Mouse (Mus musculus) testis, adult 2 months (tissue): ENCODE measurements around the gene Ppp1r37. TPM values are rescaled to one million over a fixed set of nuclear protein-coding genes. Genes with fewer than 3 reads are reported as not detected.

ENCODE experiments used
- H3K27ac ChIP-seq: fragments of 200-500 bp; 2 replicates; pipeline ENCODE4 v1.5.1; 2012; ENCODE audit warnings: low read depth, low read length; ENCODE audit not compliant: control insufficient read depth, insufficient read depth
- H3K27me3 ChIP-seq: fragments of 200-500 bp; 2 replicates; pipeline ENCODE4 v1.6.1; 2012; ENCODE audit warnings: mild to moderate bottlenecking, low read length, moderate library complexity; ENCODE audit not compliant: control insufficient read depth, insufficient read depth
- H3K36me3 ChIP-seq: fragments of 200-500 bp; 2 replicates; pipeline ENCODE4 v1.6.1; 2012; ENCODE audit warnings: mild to moderate bottlenecking, low read length; ENCODE audit not compliant: control insufficient read depth, insufficient read depth
- H3K4me1 ChIP-seq: fragments of 200-500 bp; 2 replicates; pipeline ENCODE4 v1.6.1; 2012; ENCODE audit warnings: low read length; ENCODE audit not compliant: control insufficient read depth, insufficient read depth
- H3K4me3 ChIP-seq: fragments of 200-500 bp; 2 replicates; pipeline ENCODE4 v1.5.1; 2012; ENCODE audit warnings: low read depth, mild to moderate bottlenecking, low read length, moderate library complexity, mixed read lengths; ENCODE audit not compliant: control insufficient read depth
- CTCF ChIP-seq: fragments of 200-500 bp; IDR thresholded peaks from 2 replicates; pipeline ENCODE4 v1.5.1; 2012; ENCODE audit warnings: low read depth, mild to moderate bottlenecking, inconsistent platforms, low read length, moderate library complexity; ENCODE audit not compliant: control insufficient read depth, insufficient read depth, insufficient replicate concordance
- POLR2A ChIP-seq: fragments of 200-500 bp; IDR thresholded peaks from 2 replicates; pipeline ENCODE4 v1.6.1; 2012; ENCODE audit warnings: low read depth, mild to moderate bottlenecking, inconsistent platforms, low read length, moderate library complexity; ENCODE audit not compliant: control insufficient read depth
- polyA plus RNA-seq: library from polyadenylated mRNA; depleted of rRNA; stranded (reverse); fragments of >200 nt; gene quantifications from 2 replicates; pipeline ENCODE4 v1.2.3, GENCODE M21; 2012; rRNA removed

Ppp1r37 gene
- polyA plus RNA-seq, 1 experiment, result 37.3 TPM

DNA sequence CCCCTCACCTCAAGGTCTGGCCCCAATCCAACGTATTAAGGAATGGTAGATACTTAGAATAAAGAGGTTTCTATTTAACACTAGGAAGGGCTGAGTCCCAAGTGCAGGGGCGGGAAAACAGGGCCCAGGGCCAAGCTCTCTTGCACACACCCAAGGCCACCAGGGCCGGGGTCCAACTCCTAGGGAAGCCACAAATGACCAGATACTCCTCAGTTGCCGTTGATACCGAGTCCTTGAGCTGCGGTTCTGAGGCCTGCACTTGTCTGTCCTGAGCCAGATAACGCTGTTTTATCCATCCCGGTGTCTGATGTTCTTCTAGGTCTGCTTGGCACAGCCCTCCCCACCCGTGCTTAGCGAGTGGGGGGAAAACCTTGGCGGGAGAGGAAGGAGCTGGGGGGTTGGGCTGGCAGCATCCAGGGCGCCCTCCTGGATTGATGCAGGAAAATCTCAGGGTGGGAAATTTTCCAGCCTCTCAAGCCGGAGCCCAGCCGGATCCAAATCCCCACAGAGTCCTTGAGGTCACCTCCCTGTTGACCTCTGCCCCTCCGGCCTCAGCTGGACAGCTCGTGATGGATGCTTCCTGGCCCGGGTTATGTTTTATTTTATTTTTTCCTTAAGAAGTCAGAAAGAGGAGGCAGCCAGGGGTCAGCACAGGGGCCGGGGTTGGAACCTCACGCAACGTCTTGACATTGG, 67.2 kb downstream of the Ppp1r37 start:
- TF ChIP-seq POLR2A (no peak), CTCF (no peak)
- Histone ChIP-seq H3K36me3 (no peaks in the 10 kb centered on the region), H3K27ac (peak overlapping the region; percentile 74), H3K4me1 (peaks cover 17% of the 10 kb centered on the region), H3K4me3 (no peak overlapping the region), H3K27me3 (no peaks in the 10 kb centered on the region)

DNA sequence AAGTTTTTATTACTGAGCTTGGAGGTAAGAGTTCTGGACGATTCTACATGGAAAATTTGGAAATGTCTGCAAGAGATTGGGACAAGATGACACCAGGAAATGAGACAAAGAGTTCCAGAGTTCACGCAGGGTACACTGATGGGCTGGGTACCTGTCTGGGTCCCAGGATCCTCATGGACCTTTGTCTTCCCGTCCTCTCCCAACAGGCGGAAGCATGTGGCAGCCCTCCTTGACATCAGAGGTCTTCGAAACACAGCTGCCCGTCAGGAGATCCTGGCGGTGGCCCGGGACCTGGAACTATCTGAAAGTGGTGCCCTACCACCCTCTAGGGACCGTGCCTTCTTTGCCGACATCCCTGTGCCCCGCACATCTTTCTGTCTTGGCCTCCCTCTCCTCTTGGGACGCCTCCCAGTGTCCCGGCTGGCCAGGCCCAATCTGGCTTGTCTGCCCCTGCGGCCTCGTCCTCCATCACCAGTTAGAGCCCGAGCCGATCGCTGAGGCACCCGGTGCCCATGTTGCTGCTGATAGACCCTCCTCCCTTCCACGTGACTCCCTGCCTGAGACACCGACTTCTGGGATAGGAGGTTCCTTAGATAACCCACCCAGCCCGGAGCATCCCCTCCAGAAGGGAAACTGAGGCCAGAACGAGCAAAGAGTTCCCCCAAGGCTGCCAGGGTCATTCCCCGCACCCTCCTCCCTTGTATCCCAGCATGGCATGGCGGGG, 68.0 kb downstream of the Ppp1r37 start:
- no peaks in the 10 kb centered on the region for H3K36me3 ChIP-seq
- peaks cover 17% of the 10 kb centered on the region for H3K4me1 ChIP-seq
- no peaks in the 10 kb centered on the region for H3K27me3 ChIP-seq
- H3K27ac ChIP-seq, result 0 out of 2 replicates have a peak overlapping the region, but pooled peaks have one; percentile 8
- no peak overlapping the region for H3K4me3 ChIP-seq
- TF ChIP-seq POLR2A (no peak), CTCF (no peak)

DNA sequence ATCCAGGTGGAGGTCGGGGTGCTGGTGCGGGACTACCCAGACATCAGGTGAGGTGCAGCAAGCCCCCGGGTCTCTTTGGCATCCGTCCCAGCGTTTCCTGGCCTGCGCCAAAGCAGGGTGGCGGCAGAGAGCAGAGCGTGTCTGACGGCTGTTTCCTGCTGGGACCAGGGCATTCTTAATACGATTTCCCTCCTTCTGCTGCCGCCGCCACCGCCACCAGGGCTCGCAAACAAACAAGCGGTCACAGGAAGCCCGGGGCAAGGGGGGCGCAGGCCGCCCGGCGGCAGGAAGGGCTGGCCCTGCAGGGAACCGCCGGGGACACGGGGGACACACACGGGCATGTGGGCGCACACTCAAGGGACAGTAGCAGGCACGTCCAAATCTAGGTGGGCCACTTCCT, 71.1 kb downstream of the Ppp1r37 start:
- peaks cover 21% of the 10 kb centered on the region for H3K4me1 ChIP-seq
- H3K27ac ChIP-seq, result peak overlapping the region; percentile 71
- H3K27me3 ChIP-seq, result no peaks in the 10 kb centered on the region
- TF ChIP-seq POLR2A, result no peak
- TF ChIP-seq CTCF, result no peak
- no peaks in the 10 kb centered on the region for H3K36me3 ChIP-seq
- H3K4me3 ChIP-seq, result no peak overlapping the region

DNA sequence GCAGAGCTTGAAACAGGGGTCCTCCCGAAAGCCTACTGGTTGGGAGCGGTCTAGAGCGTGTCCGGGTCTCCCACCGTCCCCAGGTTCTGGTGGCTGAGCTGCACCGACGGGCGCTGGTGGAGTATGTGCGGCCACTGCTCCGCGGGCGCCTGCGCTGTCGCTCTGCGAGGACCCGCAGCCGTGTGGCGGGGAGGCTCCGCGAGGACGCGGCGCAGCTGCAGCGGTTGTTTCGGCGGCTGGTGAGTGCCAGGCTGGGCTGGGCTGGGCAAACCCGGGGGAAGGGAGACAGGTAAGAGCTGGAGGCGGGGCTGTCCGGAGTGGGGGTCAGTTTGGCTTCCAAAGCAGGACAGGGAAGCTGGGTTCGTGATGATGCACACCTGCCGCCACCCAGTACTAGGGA, 73.4 kb downstream of the Ppp1r37 start:
- Histone ChIP-seq H3K27ac (peak overlapping the region; percentile 15), H3K36me3 (no peaks in the 10 kb centered on the region), H3K4me1 (peaks cover 6% of the 10 kb centered on the region), H3K4me3 (peak overlapping the region; percentile 60), H3K27me3 (no peaks in the 10 kb centered on the region)
- TF ChIP-seq POLR2A (no peak), CTCF (no peak)

DNA sequence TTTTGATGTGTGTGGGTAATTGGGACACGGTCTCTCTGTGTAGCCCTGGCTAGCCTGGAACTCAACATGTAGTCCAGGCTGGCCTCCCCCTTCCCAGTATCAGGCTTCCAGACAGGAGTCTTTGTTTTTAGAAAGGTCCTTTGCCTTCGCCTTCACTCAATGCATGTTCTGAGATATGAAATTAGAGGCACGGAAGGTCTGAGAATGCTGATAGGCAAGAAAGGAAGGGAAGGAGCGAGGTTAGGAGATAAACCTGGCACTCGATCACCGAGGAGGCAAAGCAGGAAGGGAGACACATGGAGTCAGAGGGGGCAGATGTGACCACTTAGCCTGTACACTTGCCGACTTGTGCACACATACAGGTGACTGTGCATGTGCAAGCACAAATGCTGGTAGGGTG, 76.3 kb downstream of the Ppp1r37 start:
- no peak for TF ChIP-seq POLR2A
- no peak for TF ChIP-seq CTCF
- Histone ChIP-seq H3K4me1 (peaks cover 6% of the 10 kb centered on the region), H3K4me3 (no peak overlapping the region), H3K27me3 (no peaks in the 10 kb centered on the region), H3K36me3 (no peaks in the 10 kb centered on the region), H3K27ac (no peak overlapping the region)

DNA sequence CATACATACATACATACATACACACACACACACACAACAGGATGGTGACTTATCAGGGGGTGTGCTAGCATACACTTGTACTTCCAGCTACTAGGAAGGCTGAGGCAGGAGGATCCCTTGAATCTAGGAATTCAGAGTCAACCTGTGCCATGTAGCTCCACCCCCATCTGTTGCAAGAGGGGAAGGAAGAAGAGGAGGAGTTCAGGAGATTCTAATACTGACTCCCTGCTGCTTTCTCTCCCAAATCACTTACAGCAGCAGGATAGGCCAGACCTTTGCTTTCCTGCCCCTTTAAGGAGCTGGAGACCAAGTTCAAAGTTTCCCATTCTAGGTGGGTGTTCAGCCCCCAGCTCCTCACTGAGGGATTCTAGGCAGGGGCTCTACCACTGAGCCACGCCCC, 77.4 kb downstream of the Ppp1r37 start:
- Histone ChIP-seq H3K4me1 (peaks cover 12% of the 10 kb centered on the region), H3K36me3 (no peaks in the 10 kb centered on the region), H3K27me3 (no peaks in the 10 kb centered on the region), H3K27ac (no peak overlapping the region), H3K4me3 (no peak overlapping the region)
- no peak for TF ChIP-seq CTCF
- no peak for TF ChIP-seq POLR2A

DNA sequence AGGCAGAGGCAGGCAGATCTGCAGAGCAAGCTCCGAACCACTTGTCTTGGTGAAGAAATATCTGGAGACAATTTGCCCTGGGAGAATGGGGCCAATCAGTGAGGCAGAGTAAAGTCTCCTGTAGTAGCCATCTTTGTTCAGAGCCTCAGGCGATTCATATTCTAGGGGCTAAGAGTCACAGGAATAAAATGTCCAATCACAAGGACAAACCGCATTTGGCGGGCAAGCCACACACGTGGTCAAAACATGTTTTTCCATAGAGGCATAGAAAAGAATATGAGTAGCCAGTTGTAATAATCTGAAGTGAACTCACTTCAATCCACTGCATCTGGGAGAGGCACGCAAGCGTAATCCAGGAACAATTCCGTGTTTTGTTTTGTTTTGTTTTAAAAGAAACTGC, 79.6 kb downstream of the Ppp1r37 start:
- H3K4me3 ChIP-seq, result no peak overlapping the region

More for the DNA sequence above, 79.6 kb downstream of the Ppp1r37 start:
- TF ChIP-seq POLR2A (no peak), CTCF (no peak)
- no peak overlapping the region for H3K27ac ChIP-seq
- no peaks in the 10 kb centered on the region for H3K36me3 ChIP-seq
- peaks cover 10% of the 10 kb centered on the region; the same call in 1 of the 2 replicates for H3K4me1 ChIP-seq
- no peaks in the 10 kb centered on the region for H3K27me3 ChIP-seq

Other genes with a start within 250 kb of the Ppp1r37 start
- gene Ercc1, start 218.3 kb downstream of the Ppp1r37 start, polyA plus RNA-seq, result 50.1 and 66.6 TPM in 2 replicates
- gene Cd3eap, start 203.6 kb downstream of the Ppp1r37 start, polyA plus RNA-seq, result 2.8 and 3.2 TPM in 2 replicates
- gene Ppp1r13l, start 203.3 kb downstream of the Ppp1r37 start, polyA plus RNA-seq, result 49.5 and 71.4 TPM in 2 replicates
- gene Ercc2, start 181.1 kb downstream of the Ppp1r37 start, polyA plus RNA-seq, result 50.6 and 53.3 TPM in 2 replicates
- gene Klc3, start 159.0 kb downstream of the Ppp1r37 start, polyA plus RNA-seq, result 33.3 and 39.9 TPM in 2 replicates
- gene Ckm, start 158.3 kb downstream of the Ppp1r37 start, polyA plus RNA-seq, result 2.4 and 8.7 TPM in 2 replicates
- 13.2 and 14.1 TPM in 2 replicates for gene Mark4, start 104.3 kb downstream of the Ppp1r37 start, polyA plus RNA-seq
- 26.1 and 27.2 TPM in 2 replicates for gene Exoc3l2, start 99.7 kb downstream of the Ppp1r37 start, polyA plus RNA-seq
- 3.0 and 3.7 TPM in 2 replicates for gene Bloc1s3, start 54.7 kb downstream of the Ppp1r37 start, polyA plus RNA-seq
- gene Trappc6a, start 54.7 kb downstream of the Ppp1r37 start, polyA plus RNA-seq, result 61.1 and 62.1 TPM in 2 replicates
- 5.6 and 6.9 TPM in 2 replicates for gene Nkpd1, start 45.2 kb downstream of the Ppp1r37 start, polyA plus RNA-seq
- gene Zfp296, start 14.2 kb upstream of the Ppp1r37 start, polyA plus RNA-seq, result 7.0 and 10.5 TPM in 2 replicates
- 64.1 and 68.2 TPM in 2 replicates for gene Gemin7, start 14.5 kb upstream of the Ppp1r37 start, polyA plus RNA-seq
- 93.7 and 99.3 TPM in 2 replicates for gene Clasrp, start 41.4 kb upstream of the Ppp1r37 start, polyA plus RNA-seq
- 4.1 and 5.1 TPM in 2 replicates for gene Relb, start 66.4 kb upstream of the Ppp1r37 start, polyA plus RNA-seq
- 81.1 and 85.6 TPM in 2 replicates for gene Clptm1, start 102.0 kb upstream of the Ppp1r37 start, polyA plus RNA-seq
- 0.38 and 0.47 TPM in 2 replicates for gene Apoc2, start 114.9 kb upstream of the Ppp1r37 start, polyA plus RNA-seq
- not detected in 2 replicates for gene Gm44805, start 118.3 kb upstream of the Ppp1r37 start, polyA plus RNA-seq
- gene Apoc4, start 118.4 kb upstream of the Ppp1r37 start, polyA plus RNA-seq, result not detected in 2 replicates
- gene Apoc1, start 129.6 kb upstream of the Ppp1r37 start, polyA plus RNA-seq, result 17.3 and 21.1 TPM in 2 replicates
- gene Apoe, start 136.1 kb upstream of the Ppp1r37 start, polyA plus RNA-seq, result 122 and 180 TPM in 2 replicates
- 36.8 and 38.3 TPM in 2 replicates for gene Tomm40, start 152.4 kb upstream of the Ppp1r37 start, polyA plus RNA-seq
- gene Nectin2, start 187.4 kb upstream of the Ppp1r37 start, polyA plus RNA-seq, result 69.1 and 71.8 TPM in 2 replicates
- gene Bcam, start 207.9 kb upstream of the Ppp1r37 start, polyA plus RNA-seq, result 4.5 and 7.5 TPM in 2 replicates
- gene Cblc, start 233.7 kb upstream of the Ppp1r37 start, polyA plus RNA-seq, result 0.82 TPM in 1 of 2 replicates, not detected in the other